Mouse (Mus musculus): ENCODE results near the gene Klk1b1. TPM values are rescaled to one million over a fixed set of nuclear protein-coding genes. Genes with fewer than 3 reads are reported as not detected.
"Not testable (repeated sequence)": the region's sequence is repeated elsewhere in the genome, so short reads cannot be mapped to it uniquely, and the experiment has no call there.

Gene Klk1b1
- polyA plus RNA-seq, 1 experiment: 0.52 TPM

- H3K4me3 ChIP-seq (ENCODE audit: insufficient read depth, low read depth, low read length): no peak overlapping the region
- TF ChIP-seq CTCF (conservative IDR thresholded peaks at IDR 0.05; ENCODE audit: insufficient read depth, insufficient read length, low read depth, low read length): no peak
- no peak for TF ChIP-seq POLR2A (IDR thresholded peaks at IDR 0.05; ENCODE audit: low read depth, low read length)
- H3K27me3 ChIP-seq (replicated peaks; ENCODE audit: control insufficient read depth, insufficient read depth, low read length): no peaks in the 10 kb centered on the region
Observed at GRCm38 (mm10) chr7:44004847-44005246, 38.3 kb downstream of the Klk1b1 start.

GRCm38 (mm10) chr7:44011868-44012267 is 45.3 kb downstream of the Klk1b1 start, which contains the start of gene Klk1b26:
TSS of gene Klk1b26 (plus strand) at chr7:44012168.
- not testable (repeated sequence) for H3K27me3 ChIP-seq (replicated peaks; ENCODE audit: control insufficient read depth, insufficient read depth, low read length); H3K4me1 ChIP-seq (ENCODE audit: control insufficient read depth, insufficient read depth, low read length); DNase-seq; H3K4me3 ChIP-seq (ENCODE audit: insufficient read depth, low read depth, low read length); H3K36me3 ChIP-seq (ENCODE audit: control insufficient read depth, insufficient read depth, low read length); H3K27ac ChIP-seq (ENCODE audit: insufficient read depth, low read depth, low read length)

More at GRCm38 (mm10) chr7:44004847-44005246, 38.3 kb downstream of the Klk1b1 start:
- H3K4me1 ChIP-seq (ENCODE audit: control insufficient read depth, insufficient read depth, low read length): no peaks in the 10 kb centered on the region
- H3K36me3 ChIP-seq (ENCODE audit: control insufficient read depth, insufficient read depth, low read length): no peaks in the 10 kb centered on the region
- H3K27ac ChIP-seq (ENCODE audit: insufficient read depth, low read depth, low read length): no peak overlapping the region
- no peak for DNase-seq

- not testable (repeated sequence) for H3K4me3 ChIP-seq (ENCODE audit: insufficient read depth, low read depth, low read length); H3K27ac ChIP-seq (ENCODE audit: insufficient read depth, low read depth, low read length); H3K36me3 ChIP-seq (ENCODE audit: control insufficient read depth, insufficient read depth, low read length); DNase-seq; H3K27me3 ChIP-seq (replicated peaks; ENCODE audit: control insufficient read depth, insufficient read depth, low read length); H3K4me1 ChIP-seq (ENCODE audit: control insufficient read depth, insufficient read depth, low read length)
- 87% methylated on average over 6 of the region's 6 CpGs for WGBS
Observed at GRCm38 (mm10) chr7:44014666-44015065, 48.1 kb downstream of the Klk1b1 start.

GRCm38 (mm10) chr7:44015071-44015470 is 48.5 kb downstream of the Klk1b1 start:
- Histone ChIP-seq H3K4me3 (ENCODE audit: insufficient read depth, low read depth, low read length) (no peak overlapping the region), H3K36me3 (ENCODE audit: control insufficient read depth, insufficient read depth, low read length) (no peaks in the 10 kb centered on the region), H3K27ac (ENCODE audit: insufficient read depth, low read depth, low read length) (no peak overlapping the region), H3K27me3 (replicated peaks; ENCODE audit: control insufficient read depth, insufficient read depth, low read length) (no peaks in the 10 kb centered on the region), H3K4me1 (ENCODE audit: control insufficient read depth, insufficient read depth, low read length) (no peaks in the 10 kb centered on the region)
- no peak for DNase-seq
- TF ChIP-seq POLR2A (IDR thresholded peaks at IDR 0.05; ENCODE audit: low read depth, low read length) (no peak), CTCF (conservative IDR thresholded peaks at IDR 0.05; ENCODE audit: insufficient read depth, insufficient read length, low read depth, low read length) (no peak)
- 80% methylated on average over 5 of the region's 5 CpGs for WGBS

Other genes with a start within 250 kb of the Klk1b1 start
- not detected in 2 replicates for gene Klk12, start 197.9 kb upstream of the Klk1b1 start, polyA plus RNA-seq (2012; rRNA removed)
- 0.18 TPM in 1 of 2 replicates, not detected in the other for gene Klk11, start 192.1 kb upstream of the Klk1b1 start, polyA plus RNA-seq (2012; rRNA removed)
- gene Klk10, start 185.7 kb upstream of the Klk1b1 start, polyA plus RNA-seq (2012; rRNA removed): 0.41 and 0.52 TPM in 2 replicates
- gene Klk9, start 174.9 kb upstream of the Klk1b1 start, polyA plus RNA-seq (2012; rRNA removed): not detected in 2 replicates
- gene Klk8, start 169.2 kb upstream of the Klk1b1 start, polyA plus RNA-seq (2012; rRNA removed): 4.2 and 5.9 TPM in 2 replicates
- gene Klk7, start 155.5 kb upstream of the Klk1b1 start, polyA plus RNA-seq (2012; rRNA removed): not detected in 2 replicates
- gene Klk6, start 142.3 kb upstream of the Klk1b1 start, polyA plus RNA-seq (2012; rRNA removed): not detected in 2 replicates
- gene Klk5, start 124.8 kb upstream of the Klk1b1 start, polyA plus RNA-seq (2012; rRNA removed): not detected in 2 replicates
- not detected in 2 replicates for gene Klk4, start 85.6 kb upstream of the Klk1b1 start, polyA plus RNA-seq (2012; rRNA removed)
- gene Klk15, start 33.0 kb upstream of the Klk1b1 start, polyA plus RNA-seq (2012; rRNA removed): 0.09 and 0.19 TPM in 2 replicates
- 1.0 and 1.1 TPM in 2 replicates for gene Klk1b8, start 16.1 kb upstream of the Klk1b1 start, polyA plus RNA-seq (2012; rRNA removed)
- gene Klk1b9, start 9.3 kb downstream of the Klk1b1 start, polyA plus RNA-seq (2012; rRNA removed): 1.6 and 1.7 TPM in 2 replicates
- 0.52 and 0.99 TPM in 2 replicates for gene Klk1b11, start 29.1 kb downstream of the Klk1b1 start, polyA plus RNA-seq (2012; rRNA removed)
- not detected in 2 replicates for gene Klk1b26, start 45.4 kb downstream of the Klk1b1 start, polyA plus RNA-seq (2012; rRNA removed)
- gene Klk1b27, start 85.5 kb downstream of the Klk1b1 start, polyA plus RNA-seq (2012; rRNA removed): 1.6 and 3.2 TPM in 2 replicates
- 0.20 and 0.43 TPM in 2 replicates for gene Klk1b21, start 135.6 kb downstream of the Klk1b1 start, polyA plus RNA-seq (2012; rRNA removed)
- gene Klk1b22, start 145.9 kb downstream of the Klk1b1 start, polyA plus RNA-seq (2012; rRNA removed): 1.1 and 2.4 TPM in 2 replicates
- 0.59 and 0.60 TPM in 2 replicates for gene Klk1b16, start 170.0 kb downstream of the Klk1b1 start, polyA plus RNA-seq (2012; rRNA removed)
- gene Klk1b24, start 221.5 kb downstream of the Klk1b1 start, polyA plus RNA-seq (2012; rRNA removed): 2.0 and 2.1 TPM in 2 replicates
- gene Klk1b3, start 231.4 kb downstream of the Klk1b1 start, polyA plus RNA-seq (2012; rRNA removed): 2.6 and 3.3 TPM in 2 replicates
- 0.53 and 0.91 TPM in 2 replicates for gene Klk1b4, start 240.7 kb downstream of the Klk1b1 start, polyA plus RNA-seq (2012; rRNA removed)
- 6.8 and 7.0 TPM in 2 replicates for gene Klk1b5, start 249.2 kb downstream of the Klk1b1 start, polyA plus RNA-seq (2012; rRNA removed)

All from kidney, adult 2 months (tissue).